Mouse (Mus musculus): ENCODE measurements at regions not wholly inside any gene's neighbourhood (a gene's known extent, or its start where the extent isn't known, plus 50 kb on each side); places are given as distances from the start of the nearest gene placed in this dataset.
"Not testable (repeated sequence)": the region's sequence is repeated elsewhere in the genome, so short reads cannot be mapped to it uniquely, and the experiment has no call there.

GRCm38 (mm10) chr16:86932765-86933164, 421.2 kb upstream of the N6amt1 start:
- DNase-seq (ENCODE audit: low read depth), result no peak

GRCm38 (mm10) chr16:86897967-86898710, 455.8 kb upstream of the N6amt1 start:
- no peak for DNase-seq (ENCODE audit: low read depth)

DNA sequence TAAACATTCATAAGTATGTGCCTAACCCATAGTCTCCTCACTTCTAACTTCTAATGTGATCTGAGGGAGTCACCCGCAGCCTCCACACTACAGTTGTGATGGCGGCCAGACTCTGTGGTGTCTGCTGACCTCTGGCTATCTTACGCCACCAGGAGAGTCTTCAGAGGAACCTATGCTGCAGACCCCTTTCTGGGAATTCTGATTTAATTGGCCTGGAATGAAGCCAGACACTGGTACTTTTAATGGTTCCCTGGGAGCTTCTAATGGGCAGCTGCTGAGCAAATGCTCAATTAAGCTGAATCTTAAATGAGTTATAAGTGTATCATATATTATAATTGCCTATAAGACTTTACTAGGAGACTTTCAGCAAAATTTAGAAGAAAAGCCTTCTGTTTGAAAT, 459.0 kb upstream of the N6amt1 start:
- no peak for DNase-seq (ENCODE audit: low read depth)

DNA sequence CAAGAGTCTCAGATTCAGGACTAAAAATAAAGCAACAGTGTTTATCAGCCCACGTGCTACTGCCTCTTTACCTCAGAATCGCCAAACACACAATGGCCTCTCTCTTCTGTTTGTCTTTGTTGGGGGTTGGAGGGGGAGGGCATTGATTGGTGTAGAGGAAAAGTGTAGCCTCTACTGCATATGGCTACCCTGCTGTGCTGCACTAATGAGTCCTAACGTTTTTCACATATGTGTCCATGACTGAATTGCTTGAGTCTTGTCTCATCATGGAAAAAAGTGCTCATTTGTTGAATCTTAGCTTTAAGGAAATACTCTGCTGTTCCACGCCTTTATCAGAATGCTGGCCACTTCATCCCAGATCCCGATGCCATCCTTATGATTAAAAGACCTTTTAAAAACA, 459.7 kb upstream of the N6amt1 start:
- DNase-seq (ENCODE audit: low read depth), result no peak

- DNase-seq (ENCODE audit: low read depth), result no peak
Measured at GRCm38 (mm10) chr16:86888421-86888820, 465.6 kb upstream of the N6amt1 start.

GRCm38 (mm10) chr16:86887605-86888004, 466.4 kb upstream of the N6amt1 start:
- DNase-seq (ENCODE audit: low read depth), result no peak

GRCm38 (mm10) chr16:86883862-86884261, 470.1 kb upstream of the N6amt1 start:
- no peak for DNase-seq (ENCODE audit: low read depth)

GRCm38 (mm10) chr16:86882529-86882928, 471.5 kb upstream of the N6amt1 start:
- DNase-seq (ENCODE audit: low read depth), result no peak

GRCm38 (mm10) chr16:86881583-86881982, 472.4 kb upstream of the N6amt1 start:
- DNase-seq (ENCODE audit: low read depth), result no peak

GRCm38 (mm10) chr16:86860828-86861227, 493.2 kb upstream of the N6amt1 start:
- no peak for DNase-seq (ENCODE audit: low read depth)

GRCm38 (mm10) chr16:86855891-86856290, 498.1 kb upstream of the N6amt1 start:
- no peak for DNase-seq (ENCODE audit: low read depth)

- DNase-seq (ENCODE audit: low read depth), result no peak
Measured at GRCm38 (mm10) chr16:86855312-86855711, 498.7 kb upstream of the N6amt1 start.

GRCm38 (mm10) chr16:86853398-86853797, 500.6 kb upstream of the N6amt1 start:
- DNase-seq (ENCODE audit: low read depth), result no peak

DNA sequence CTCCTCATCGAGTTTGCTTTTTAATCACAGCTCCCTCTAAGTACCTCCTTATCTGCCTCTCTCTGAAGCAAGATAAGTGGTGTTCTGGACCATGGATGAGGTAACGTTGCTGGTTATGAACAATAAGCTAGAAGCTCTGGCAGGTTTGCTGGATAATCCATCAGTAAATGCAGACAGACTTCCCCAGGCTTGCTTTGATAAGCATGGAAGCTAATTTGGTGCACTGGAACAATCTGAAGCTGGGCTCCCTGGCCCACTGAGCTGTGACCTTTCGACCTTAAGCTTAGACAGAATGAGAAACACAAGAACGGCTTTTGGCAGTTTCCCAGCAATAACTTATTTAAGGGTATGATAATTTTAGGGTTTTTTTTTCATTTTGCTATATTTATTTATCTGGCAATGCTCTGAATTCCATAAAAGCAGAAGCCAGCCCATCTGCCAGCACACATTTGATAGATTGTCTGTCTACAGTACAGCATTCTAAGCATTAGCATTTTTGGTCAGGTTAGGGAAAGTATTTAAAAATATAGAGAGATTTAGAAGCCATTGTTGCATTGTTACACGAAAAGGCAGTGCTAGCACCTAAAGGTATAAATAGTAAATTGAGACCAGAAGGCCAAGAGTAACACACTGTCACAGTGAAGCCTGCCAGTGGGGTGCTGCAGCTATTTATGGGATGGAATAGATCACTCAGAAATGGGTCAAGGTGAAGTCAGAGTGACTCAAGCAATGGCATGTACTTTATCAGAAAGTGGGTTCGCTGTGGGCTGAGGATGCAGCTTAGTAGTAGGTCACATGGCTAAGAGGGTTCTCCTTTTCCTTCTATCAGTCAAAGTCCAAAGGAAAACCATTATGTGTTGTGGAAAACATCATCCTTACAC, 515.3 kb upstream of the N6amt1 start:
- no peak for DNase-seq (ENCODE audit: low read depth)

DNA sequence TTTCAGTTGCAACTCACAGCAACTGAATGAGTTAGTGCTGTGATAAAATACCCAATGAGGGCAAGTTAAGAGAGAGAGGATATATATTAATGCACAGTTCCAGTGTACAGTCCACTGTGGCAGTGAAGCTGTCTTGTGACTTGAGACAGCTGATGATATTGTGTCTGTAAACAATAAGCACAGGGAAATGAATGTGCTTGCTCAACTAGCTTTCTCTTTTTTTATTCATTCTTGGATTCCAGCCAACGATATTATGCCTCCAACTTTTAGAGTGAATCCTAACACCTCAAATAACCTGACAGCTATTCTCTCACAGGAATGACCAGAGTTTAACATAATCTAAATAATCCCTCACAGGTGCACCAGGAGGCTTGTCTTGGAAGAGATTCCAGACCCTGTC, 526.3 kb upstream of the N6amt1 start:
- DNase-seq (ENCODE audit: low read depth), result no peak

GRCm38 (mm10) chr16:86826641-86827040, 527.3 kb upstream of the N6amt1 start:
- no peak for DNase-seq (ENCODE audit: low read depth)

DNA sequence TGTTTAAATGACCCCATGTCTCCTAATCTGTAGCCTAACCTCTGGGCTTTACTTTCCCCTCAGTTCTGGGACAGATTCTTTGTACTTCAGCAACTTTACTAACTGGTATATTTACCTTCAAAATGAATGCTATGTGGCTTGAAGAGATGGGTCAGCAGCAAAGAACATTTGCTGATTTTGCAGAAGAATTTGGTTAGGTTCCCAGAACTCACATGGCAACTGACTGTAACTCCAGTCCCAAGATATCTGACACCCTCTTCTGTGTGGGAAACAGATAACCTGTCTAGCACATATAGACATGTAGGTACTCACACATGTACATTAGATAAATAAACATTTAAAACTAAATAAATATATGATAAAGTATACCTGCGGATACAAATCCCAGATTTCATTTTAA, 530.5 kb upstream of the N6amt1 start:
- no peak for DNase-seq (ENCODE audit: low read depth)

GRCm38 (mm10) chr16:86821586-86821985, 532.4 kb upstream of the N6amt1 start:
- DNase-seq (ENCODE audit: low read depth), result no peak

- not testable (repeated sequence) for DNase-seq (ENCODE audit: low read depth)
Measured at GRCm38 (mm10) chr16:86818639-86819038, 535.3 kb upstream of the N6amt1 start.

DNA sequence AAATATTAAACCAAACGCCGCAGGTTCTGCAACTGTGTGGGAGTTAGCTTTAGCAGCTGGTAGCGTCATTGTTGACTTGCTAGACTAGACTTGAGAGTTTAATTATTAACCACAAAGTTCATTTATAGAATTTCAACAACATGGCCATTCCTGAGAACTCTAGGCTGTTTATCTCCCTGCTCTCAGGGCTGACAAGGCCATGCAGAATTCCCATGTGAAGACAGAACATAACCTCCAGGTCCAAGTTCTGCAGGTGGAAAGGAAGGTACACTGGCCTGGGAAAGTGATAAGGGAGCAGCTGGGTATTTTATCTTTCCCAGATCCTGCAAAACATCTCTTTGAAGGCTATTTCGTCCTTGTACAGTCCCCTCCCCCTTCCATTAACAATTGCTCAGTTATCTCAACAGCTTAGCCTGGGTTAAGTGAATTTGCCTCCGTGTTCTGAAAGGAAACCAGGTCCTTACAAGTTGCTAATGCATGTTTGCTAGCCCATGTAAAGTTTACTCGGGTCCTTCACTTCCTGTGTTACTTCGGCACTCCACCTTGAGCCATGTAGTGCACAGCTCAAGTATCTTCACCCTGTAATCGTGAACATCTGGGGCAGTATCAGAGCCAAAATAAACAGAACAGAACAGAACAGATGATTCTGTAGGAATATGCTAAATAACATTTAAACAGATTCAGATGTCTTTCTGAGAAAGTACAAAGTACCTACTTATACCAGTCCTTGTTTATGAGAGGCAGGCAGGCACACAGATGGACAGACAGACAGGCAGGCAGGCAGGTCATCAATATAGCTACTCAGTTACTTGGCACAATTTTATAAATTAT, 537.0 kb upstream of the N6amt1 start:
- DNase-seq (ENCODE audit: low read depth), result no peak

- DNase-seq (ENCODE audit: low read depth), result no peak
Measured at GRCm38 (mm10) chr16:86816006-86816405, 538.0 kb upstream of the N6amt1 start.

- DNase-seq (ENCODE audit: low read depth), result no peak
Measured at GRCm38 (mm10) chr16:86812692-86813091, 541.3 kb upstream of the N6amt1 start.
